Mouse (Mus musculus): ENCODE results near the gene Ddx31. TPM values are rescaled to one million over a fixed set of nuclear protein-coding genes. Genes with fewer than 3 reads are reported as not detected.

Ddx31 gene
- total RNA-seq (2023) = 10 to 100 TPM; 16.2 to 18.3 TPM

DNA sequence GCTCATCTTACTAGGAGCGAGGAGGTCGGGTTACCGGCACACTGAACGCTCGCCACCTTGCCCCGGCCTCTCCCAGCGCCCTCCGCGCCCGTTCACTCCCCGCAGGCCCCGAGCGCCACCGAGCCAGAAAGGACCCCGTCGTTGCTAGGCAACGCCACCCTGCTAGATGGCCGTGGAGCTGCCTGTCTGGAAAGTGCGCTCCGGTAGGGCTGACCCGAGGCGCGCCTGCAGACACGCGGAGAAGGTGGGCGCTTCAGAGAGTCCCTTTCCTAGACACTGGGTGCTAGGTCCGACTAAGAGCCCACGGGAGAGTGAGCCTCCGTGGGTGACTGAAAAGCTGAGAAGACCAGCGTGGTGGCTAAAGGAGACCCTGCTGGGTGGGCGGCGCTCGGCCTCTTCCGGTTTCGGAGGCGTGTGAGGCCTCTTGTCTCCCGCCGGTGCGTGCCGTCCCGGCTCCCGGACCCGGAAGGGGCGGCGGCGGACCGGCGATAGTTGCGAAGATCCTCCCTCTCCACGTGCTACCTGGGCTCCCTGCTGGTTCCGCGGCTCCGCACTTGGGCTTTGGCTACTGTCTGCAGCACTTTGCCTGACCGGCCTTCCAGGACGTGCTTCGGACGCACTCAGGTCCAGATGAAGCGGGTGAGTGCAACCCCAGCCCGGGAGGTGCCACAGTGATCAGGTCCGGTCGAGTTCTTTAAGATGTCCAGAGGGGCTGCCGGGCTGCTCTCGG lies at the start of gene Ddx31, which contains the start of gene Gtf3c4:
Gene Ddx31, plus strand, starts transcription at position 185 of the 730 bp plus-strand sequence.
Gene Gtf3c4, minus strand, starts transcription at position 139 of the 730 bp plus-strand sequence.

DNA sequence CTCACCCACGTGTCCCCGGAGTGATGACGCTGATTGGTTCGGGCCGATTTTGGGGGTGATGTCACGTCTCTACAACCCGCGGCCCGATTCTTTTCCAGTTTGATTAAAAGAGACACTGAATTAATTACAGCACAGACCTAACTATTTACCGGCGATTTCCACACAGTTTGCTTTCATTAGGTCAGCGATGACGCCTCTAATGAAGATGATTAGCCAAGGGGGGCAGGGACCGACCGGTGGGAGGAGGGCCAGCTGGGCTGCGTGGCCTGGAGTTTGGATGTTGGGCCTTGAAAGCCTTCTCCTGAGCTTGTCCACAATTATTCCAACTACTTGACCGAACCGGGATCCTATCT lies 76.3 kb downstream of the Ddx31 start, which contains the start of gene Barhl1:
Gene Barhl1, minus strand, starts transcription at position 156 of the 353 bp plus-strand sequence.

Other genes with a start within 250 kb of the Ddx31 start
- gene Gfi1b, start 218.4 kb upstream of the Ddx31 start, total RNA-seq (2023) = not detected
- 10 to 100 TPM; 43.8 to 51.3 TPM for gene Tsc1, start 199.2 kb upstream of the Ddx31 start, total RNA-seq (2023)
- gene Spaca9, start 140.7 kb upstream of the Ddx31 start, total RNA-seq (2023) = 1 to 10 TPM; 2.6 to 3.2 TPM
- 1 to 10 TPM in 1 of 2 experiments, under 1 TPM in 1; 0.99 to 1.7 TPM for gene Ak8, start 140.2 kb upstream of the Ddx31 start, total RNA-seq (2023)
- 10 to 100 TPM; 16.3 to 18.0 TPM for gene Gtf3c4, start within 50 bp of the Ddx31 start, total RNA-seq (2023)
- not detected for gene Barhl1, start 76.3 kb downstream of the Ddx31 start, total RNA-seq (2023)
- gene Cfap77, start 214.7 kb downstream of the Ddx31 start, total RNA-seq (2023) = 1 to 10 TPM in 1 of 2 experiments, not detected in 1; 1.3 TPM
- 10 to 100 TPM; 39.1 to 39.3 TPM for gene Ttf1, start 219.9 kb downstream of the Ddx31 start, total RNA-seq (2023)